Mouse (Mus musculus) mouse embryonic stem cell (cell line): ENCODE data around the gene Olfr1291-ps1.

ENCODE experiments used
- in situ Hi-C, 2 experiments: fragments of 300-500 bp; cut with MboI; formaldehyde crosslinking; loops; 1 replicate in 1 of 2; 3 replicates in 1 of 2; pipeline ENCODE4 v1.14.3; 2019 to 2020; ENCODE audit warnings: low sequenced_read_pairs in 2 of 2, low pct_unique_long_range_greater_than_20kb in 1 of 2, mixed read lengths in 1 of 2; ENCODE audit not compliant: unreplicated experiment in 1 of 2

The Olfr1291-ps1 gene

DNA sequence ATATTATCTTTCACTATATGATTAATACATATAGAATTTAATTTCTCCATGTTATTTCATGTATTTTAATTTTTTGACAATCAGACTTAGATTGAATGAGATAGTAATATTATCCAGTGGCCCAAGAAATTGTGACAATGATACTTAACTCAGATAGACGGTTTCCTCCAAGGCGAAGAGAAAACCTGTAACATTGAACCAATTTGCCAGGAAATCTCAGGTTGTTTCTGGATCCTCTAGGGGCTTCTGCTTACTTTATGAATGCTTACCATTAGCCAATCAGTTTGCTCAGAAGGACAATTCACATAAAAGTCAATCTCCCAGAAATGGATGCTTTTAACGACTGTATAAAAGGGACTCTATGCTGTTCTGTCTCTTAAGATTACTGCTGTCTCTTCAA lies at the start of gene Olfr1291-ps1:
Olfr1291-ps1 (plus strand) TSS at position 301 of the 400 bp plus-strand sequence.
- in situ Hi-C loops: no loop called here

DNA sequence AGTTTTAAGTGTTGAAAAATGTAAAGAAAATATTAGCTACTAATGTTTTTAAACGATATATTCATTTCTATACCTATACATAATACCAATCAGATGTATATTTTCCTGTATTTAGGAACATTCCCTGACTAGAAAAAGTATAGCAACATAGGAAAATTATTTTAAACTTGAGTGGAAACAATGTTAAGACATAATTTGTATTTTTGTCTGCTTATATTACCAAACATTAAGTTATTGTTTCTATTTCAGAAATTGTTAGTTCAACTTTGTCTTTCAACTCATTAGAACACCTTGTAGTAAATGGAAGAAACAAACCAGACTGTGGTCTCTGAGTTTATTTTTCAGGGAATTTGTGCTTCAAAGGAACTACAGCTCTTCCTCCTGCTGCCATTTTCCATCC lies 48.1 kb upstream of the Olfr1291-ps1 start, which contains the start of gene Olfr1287:
Olfr1287 (plus strand) TSS at position 301 of the 400 bp plus-strand sequence.
- in situ Hi-C loops: no loop called here

DNA sequence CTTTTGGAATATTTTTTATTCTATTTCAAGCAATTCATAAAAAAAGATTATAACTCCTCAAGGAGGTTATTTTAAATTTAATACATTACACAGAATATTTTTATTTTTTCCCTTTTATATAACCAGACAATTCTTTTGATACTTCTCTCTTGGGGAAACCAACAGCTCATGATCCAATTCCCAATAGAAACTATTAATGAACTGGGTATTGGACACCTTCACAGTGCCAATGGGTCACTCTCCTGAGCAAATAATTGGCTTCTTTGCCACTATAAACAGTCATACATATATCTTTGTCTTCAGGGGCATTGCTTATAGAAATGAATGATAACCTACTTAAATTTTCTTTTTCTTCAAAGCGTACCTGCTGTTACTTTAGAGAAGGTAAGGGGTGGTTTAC lies 23.2 kb upstream of the Olfr1291-ps1 start, which contains the start of gene Olfr1288:
Olfr1288 (plus strand) TSS at position 301 of the 400 bp plus-strand sequence.
- in situ Hi-C loops: no loop called here

DNA sequence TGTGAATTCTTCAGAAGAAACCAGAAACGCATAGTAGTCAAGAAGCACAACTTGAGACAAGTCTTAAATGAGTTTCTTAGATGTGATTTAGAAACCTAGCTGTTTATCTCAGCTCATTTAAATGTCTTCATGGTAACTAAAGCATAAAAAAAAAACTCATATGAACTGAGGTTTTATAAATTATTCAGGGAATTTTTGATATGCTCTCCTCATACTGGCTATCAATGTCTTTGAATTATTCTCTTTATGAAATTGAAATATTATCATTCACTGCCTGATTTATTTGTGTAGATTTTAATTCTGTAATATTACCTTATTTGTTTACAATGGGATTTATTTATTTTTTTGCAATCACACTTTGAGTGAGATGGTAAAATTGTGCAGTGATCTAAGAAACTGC lies 16.5 kb upstream of the Olfr1291-ps1 start, which contains the start of gene Olfr1289:
Olfr1289 (plus strand) TSS at position 301 of the 400 bp plus-strand sequence.
- in situ Hi-C loops: no loop called here

DNA sequence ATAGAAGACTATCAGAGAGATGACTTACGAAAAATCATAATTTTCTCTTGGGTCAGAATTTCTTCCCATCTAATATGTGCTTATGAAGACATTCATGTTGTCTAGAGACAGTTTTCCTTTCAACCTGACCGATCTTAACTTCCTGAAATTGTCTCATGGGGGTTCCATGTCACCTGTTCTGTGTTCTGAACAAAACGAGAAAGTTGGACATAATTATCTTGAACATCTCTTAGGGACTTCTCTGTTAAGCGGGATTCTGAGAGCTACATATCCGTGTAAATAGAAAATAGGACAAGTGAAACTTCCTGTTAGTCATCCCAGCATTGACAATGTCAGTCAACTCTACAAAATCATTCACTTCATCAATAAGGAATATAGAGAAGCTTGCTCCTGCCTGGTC lies 3.3 kb upstream of the Olfr1291-ps1 start, which contains the start of gene Olfr1290:
Olfr1290 (minus strand) TSS at position 101 of the 400 bp plus-strand sequence.
- in situ Hi-C loops: no loop called here

DNA sequence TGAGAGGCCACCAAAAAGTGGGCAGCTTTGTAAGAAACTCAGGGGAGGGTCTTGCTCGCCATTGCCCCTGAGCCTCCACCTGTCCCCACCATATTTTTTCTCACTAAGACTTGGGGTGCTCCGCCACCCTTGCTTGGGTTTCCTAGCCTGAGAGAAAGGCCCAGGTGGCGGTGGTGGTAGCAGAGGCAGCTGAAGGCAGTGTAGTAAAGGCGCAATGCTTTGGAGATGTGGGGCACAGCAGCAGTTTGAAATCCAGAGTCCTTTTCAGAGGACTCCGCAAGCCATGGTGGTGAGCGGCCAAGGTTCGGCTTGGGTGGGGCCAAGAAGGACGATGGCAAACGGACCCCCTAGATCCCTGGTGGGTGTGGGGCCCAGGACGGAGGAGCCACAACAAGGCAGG lies 20.5 kb downstream of the Olfr1291-ps1 start:
- in situ Hi-C loops: no loop called here

DNA sequence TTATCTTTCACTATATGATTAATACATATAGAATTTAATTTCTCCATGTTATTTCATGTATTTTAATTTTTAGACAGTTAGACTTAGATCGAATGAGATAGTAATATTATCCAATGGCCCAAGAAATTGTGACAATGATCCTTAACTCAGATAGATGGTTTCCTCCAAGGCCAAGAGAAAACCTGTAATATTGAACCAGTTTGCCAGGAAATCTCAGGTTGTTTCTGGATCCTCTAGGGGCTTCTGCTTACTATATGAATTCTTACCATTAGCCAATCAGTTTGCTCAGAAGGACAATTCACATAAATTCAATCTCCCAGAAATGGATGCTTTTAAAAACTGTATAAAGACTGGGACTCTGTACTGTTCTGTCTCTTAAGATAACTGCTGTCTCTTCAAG lies 27.9 kb downstream of the Olfr1291-ps1 start, which contains the start of gene Olfr1293-ps:
Olfr1293-ps (plus strand) TSS at position 301 of the 400 bp plus-strand sequence.
- in situ Hi-C loops: no loop called here

DNA sequence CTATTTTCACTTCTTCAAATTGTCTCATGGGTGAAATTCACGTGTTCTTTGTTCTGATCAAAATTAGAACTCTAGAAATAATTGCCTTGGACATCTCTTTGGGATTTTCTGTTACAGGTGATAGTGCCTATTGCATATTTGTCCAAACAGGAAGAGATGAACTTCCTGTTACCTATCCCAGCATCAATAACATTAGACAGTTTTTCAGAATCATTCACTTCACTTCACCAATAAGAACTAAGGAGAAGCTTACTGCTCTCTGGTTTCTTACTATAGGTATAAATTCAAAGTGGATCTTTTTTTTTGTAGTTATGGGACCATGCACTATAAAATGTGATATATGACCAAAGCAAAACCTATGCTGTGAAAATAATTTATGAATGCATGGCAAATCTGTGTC lies 43.2 kb downstream of the Olfr1291-ps1 start, which contains the start of gene Olfr1294:
Olfr1294 (minus strand) TSS at position 101 of the 400 bp plus-strand sequence.
- in situ Hi-C loops: no loop called here
